Mouse (Mus musculus): ENCODE data around the gene Nup93.

The Nup93 gene

DNA sequence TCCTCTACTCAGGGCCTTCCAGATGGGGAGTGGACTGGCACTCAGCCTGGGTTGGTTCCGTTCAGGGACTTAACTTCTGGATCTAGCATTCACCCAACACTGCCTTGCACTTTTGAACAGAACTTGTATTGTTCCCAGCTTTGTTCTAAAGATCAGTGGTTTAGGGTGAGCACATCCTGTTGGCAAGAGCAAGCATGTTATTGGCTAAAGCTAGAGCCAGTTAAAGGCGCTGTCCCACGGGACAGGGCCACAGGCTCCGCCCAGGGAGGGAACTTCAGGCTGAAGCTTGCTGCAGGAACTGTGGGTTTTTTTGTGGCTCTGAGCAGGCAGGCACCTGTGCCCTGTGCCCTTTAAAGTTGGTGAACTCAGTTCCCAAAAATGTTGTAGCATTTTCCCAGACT is 148.9 kb downstream of the Nup93 start:
- in situ Hi-C loops (cut with MboI), result no loop called here

DNA sequence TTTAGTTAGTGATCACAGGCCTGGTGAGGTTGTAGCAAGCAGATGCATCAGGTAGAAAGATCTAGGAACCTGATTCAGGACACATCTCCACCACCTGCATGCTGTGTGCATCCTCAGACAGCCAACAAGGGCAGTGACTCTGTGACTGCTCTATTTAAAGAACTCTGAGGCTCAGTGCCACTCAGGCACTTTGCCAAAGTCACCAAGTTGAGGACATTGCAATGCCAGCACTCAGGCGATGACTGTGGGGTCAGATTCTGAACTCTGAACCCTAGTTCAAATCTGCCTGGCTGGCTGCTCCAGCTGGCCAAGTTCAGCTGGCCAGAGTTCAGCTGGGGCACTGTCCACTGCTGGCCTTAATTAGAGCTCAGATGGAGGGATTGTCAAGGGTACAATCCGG is 149.5 kb downstream of the Nup93 start:
- in situ Hi-C loops (cut with MboI), result no loop called here

DNA sequence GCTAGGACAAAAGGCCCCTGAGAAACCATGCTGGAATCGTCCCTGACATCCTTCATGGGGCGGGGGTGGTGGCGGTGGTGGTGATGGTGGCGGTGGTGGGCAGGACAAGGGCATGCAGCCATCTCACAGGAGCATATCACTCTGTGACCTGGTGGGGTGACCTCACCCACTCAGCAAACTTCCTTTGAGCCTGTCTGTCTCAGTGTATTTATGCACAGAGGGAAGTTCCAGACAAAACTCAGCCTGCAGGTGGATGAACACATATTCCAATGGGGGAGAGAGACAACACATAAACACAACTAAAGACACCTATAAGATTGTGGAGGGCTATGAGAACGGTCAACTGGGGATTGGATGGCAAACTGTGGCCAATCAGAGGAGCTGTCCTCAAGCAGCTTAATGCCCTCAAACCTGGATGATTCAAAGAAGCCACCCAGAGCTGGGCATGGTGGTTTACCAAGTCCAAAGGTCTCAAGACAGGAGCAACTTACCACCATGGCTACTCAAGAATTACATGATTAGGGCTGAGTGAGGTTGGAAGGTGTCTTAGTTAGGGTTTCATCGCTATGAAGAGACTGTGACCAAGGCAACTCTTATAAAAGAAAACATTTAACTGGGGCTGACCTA is 150.4 kb downstream of the Nup93 start:
- in situ Hi-C loops (cut with MboI), result no loop called here

DNA sequence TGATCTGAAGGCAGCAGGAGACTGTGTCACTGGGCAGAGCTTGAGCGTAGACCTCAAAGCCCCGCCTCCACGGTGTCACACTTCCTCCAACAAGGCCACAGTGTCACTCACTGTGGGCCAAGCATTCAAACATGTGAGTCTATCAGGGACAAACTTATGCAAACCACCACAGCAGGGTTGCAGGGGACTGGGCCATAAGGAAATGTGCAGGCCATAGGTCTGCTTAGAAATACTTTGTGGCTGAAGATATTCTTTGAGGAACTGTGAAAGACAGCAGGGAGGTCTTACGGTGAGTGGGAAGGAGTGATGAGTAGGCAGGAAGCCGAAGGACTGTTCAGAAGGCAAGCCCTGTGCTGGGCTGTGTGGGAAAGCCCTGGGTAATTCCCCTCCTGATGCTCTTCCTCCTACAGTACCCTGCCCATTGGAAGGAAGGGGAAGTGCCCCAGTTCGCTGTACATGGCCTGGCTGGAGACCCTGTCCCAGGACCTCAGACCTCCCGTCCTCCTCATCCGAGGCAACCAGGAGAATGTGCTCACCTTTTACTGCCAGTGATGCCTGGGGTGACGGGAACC is 151.1 kb downstream of the Nup93 start:
- in situ Hi-C loops (cut with MboI), result no loop called here

Measured in mature B cell (primary cell).